Comparison of ENCODE assay signal across 8 mouse cellular contexts in genomic region chr4:154246115-154247040, GRCm38 (mm10). TPM values are rescaled to one million over a fixed set of nuclear protein-coding genes. Genes with fewer than 3 reads are reported as not detected.
A peak's percentile ranks its signal among the peaks of the same experiment; 100 is the strongest.
DNase-seq lines count a peak whose midpoint lies in the region; ATAC-seq and TF ChIP-seq lines count a peak whose summit lies in the region.

No protein-coding gene starts in this region.

- no peak overlapping the region for H3K4me3 ChIP-seq in bone marrow, adult 2 months (replicated peaks; ENCODE audit: control insufficient read depth, low read depth, low read length)
- 0 out of 2 replicates have a peak overlapping the region, but pooled peaks have one; percentile 18 for H3K4me3 ChIP-seq in embryonic facial prominence, embryonic 15.5 days (replicated peaks)
- peak overlapping the region; percentile 55 for H3K4me3 ChIP-seq in heart, embryonic 10.5 days
- peak overlapping the region; percentile 20 to 25; a peak in 2 of 4 replicates for H3K4me3 ChIP-seq in liver, embryonic 14.5 days (ENCODE audit: insufficient read depth in 1 of 2, low read depth in 2 of 2, low read length in 2 of 2)
- H3K4me3 ChIP-seq in neural tube, embryonic 12.5 days: no peak overlapping the region
- H3K4me3 ChIP-seq in thymus, adult 2 months (ENCODE audit: control insufficient read depth, insufficient read depth, low read length): no peak overlapping the region

- no peaks in the 10 kb centered on the region for H3K27me3 ChIP-seq in embryonic facial prominence, embryonic 15.5 days
- H3K27me3 ChIP-seq in heart, embryonic 10.5 days (ENCODE audit: insufficient read depth, poor library complexity, severe bottlenecking): peaks cover 57% of the 10 kb centered on the region
- H3K27me3 ChIP-seq in liver, embryonic 14.5 days (ENCODE audit: control insufficient read depth, insufficient read depth, low read length): no peaks in the 10 kb centered on the region
- no peaks in the 10 kb centered on the region for H3K27me3 ChIP-seq in neural tube, embryonic 12.5 days (replicated peaks)
- H3K27me3 ChIP-seq in thymus, adult 2 months (ENCODE audit: control insufficient read depth, insufficient read depth, low read length): no peaks in the 10 kb centered on the region; the same call in 1 of the 2 replicates

- DNase-seq in 416B (ENCODE audit: low read depth): peak; percentile 72
- peak; percentile 92 for DNase-seq in heart, embryonic 10.5 days (ENCODE audit: low spot score)
- DNase-seq in kidney, adult 9 months: peak; percentile 83
- DNase-seq in liver, embryonic 14.5 days (ENCODE audit: low read depth in 3 of 3, low spot score in 3 of 3): peak; percentile 47 to 62 (median 51)
- peak; percentile 58 for DNase-seq in thymus, adult 2 months

- TF ChIP-seq POLR2A in bone marrow, adult 2 months (IDR thresholded peaks at IDR 0.05; ENCODE audit: borderline replicate concordance, control insufficient read depth, low read depth, low read length): no peak
- no peak for TF ChIP-seq POLR2A in thymus, adult 2 months (IDR thresholded peaks at IDR 0.05; ENCODE audit: control insufficient read depth, extremely low read depth, insufficient read depth, low read length, poor library complexity)

- H3K9ac ChIP-seq in embryonic facial prominence, embryonic 15.5 days: no peak overlapping the region
- H3K9ac ChIP-seq in liver, embryonic 14.5 days (replicated peaks): no peak overlapping the region
- no peak overlapping the region for H3K9ac ChIP-seq in neural tube, embryonic 12.5 days

- TF ChIP-seq EP300 in liver, embryonic 14.5 days (IDR thresholded peaks at IDR 0.05; ENCODE audit: low read depth): no peak

- H3K4me1 ChIP-seq in bone marrow, adult 2 months (ENCODE audit: control insufficient read depth, insufficient read depth, low read length): no peaks in the 10 kb centered on the region
- H3K4me1 ChIP-seq in embryonic facial prominence, embryonic 15.5 days: peaks cover 75% of the 10 kb centered on the region
- H3K4me1 ChIP-seq in heart, embryonic 10.5 days: peaks cover 38% of the 10 kb centered on the region
- H3K4me1 ChIP-seq in liver, embryonic 14.5 days (replicated peaks; ENCODE audit: control insufficient read depth in 2 of 2, insufficient read depth in 2 of 2, low read length in 1 of 2): peaks cover 4 to 9% of the 10 kb centered on the region in 2 experiments
- peaks cover 22% of the 10 kb centered on the region for H3K4me1 ChIP-seq in neural tube, embryonic 12.5 days
- no peaks in the 10 kb centered on the region for H3K4me1 ChIP-seq in thymus, adult 2 months (replicated peaks; ENCODE audit: control insufficient read depth, insufficient read depth, low read length)

- peaks cover 20% of the 10 kb centered on the region for H3K36me3 ChIP-seq in embryonic facial prominence, embryonic 15.5 days
- no peaks in the 10 kb centered on the region for H3K36me3 ChIP-seq in heart, embryonic 10.5 days
- no peaks in the 10 kb centered on the region for H3K36me3 ChIP-seq in liver, embryonic 14.5 days (replicated peaks; ENCODE audit: control insufficient read depth, insufficient read depth, low read depth)
- H3K36me3 ChIP-seq in neural tube, embryonic 12.5 days: no peaks in the 10 kb centered on the region
- H3K36me3 ChIP-seq in thymus, adult 2 months (ENCODE audit: control insufficient read depth, insufficient read depth, low read length): no peaks in the 10 kb centered on the region

- TF ChIP-seq CTCF in bone marrow, adult 2 months (IDR thresholded peaks at IDR 0.05; ENCODE audit: control insufficient read depth, insufficient read depth, low read length): peak; percentile 95
- TF ChIP-seq CTCF in liver, embryonic 14.5 days (IDR thresholded peaks at IDR 0.05; ENCODE audit: low read depth): peak; percentile 99
- TF ChIP-seq CTCF in thymus, adult 2 months (IDR thresholded peaks at IDR 0.05; ENCODE audit: borderline replicate concordance, control insufficient read depth, extremely low read depth, insufficient read depth, low read length, poor library complexity): peak; percentile 94

- H3K27ac ChIP-seq in bone marrow, adult 2 months (ENCODE audit: control insufficient read depth, insufficient read depth, low read depth, low read length, poor library complexity): no peak overlapping the region
- H3K27ac ChIP-seq in embryonic facial prominence, embryonic 15.5 days (replicated peaks): peak overlapping the region; percentile 87
- H3K27ac ChIP-seq in heart, embryonic 10.5 days: peak overlapping the region; percentile 85
- H3K27ac ChIP-seq in liver, embryonic 14.5 days: no peak overlapping the region
- no peak overlapping the region for H3K27ac ChIP-seq in neural tube, embryonic 12.5 days
- H3K27ac ChIP-seq in thymus, adult 2 months (ENCODE audit: control insufficient read depth, insufficient read depth, low read length): no peak overlapping the region

- no peak; the same call in 1 of the 2 replicates for ATAC-seq in embryonic facial prominence, embryonic 15.5 days (ENCODE audit: insufficient number of reproducible peaks, low FRiP score, low TSS enrichment, low read depth)
- peak; percentile 81 for ATAC-seq in liver, embryonic 14.5 days (ENCODE audit: insufficient read depth)
- peak; percentile 11; the same call in 1 of the 2 replicates for ATAC-seq in neural tube, embryonic 12.5 days (ENCODE audit: low FRiP score, low read depth)

- WGBS in bone marrow, adult 2 months: 11% methylated on average over 19 of the region's 19 CpGs
- WGBS in embryonic facial prominence, embryonic 15.5 days: 15% methylated on average over 19 of the region's 19 CpGs
- WGBS in heart, embryonic 10.5 days: 7% methylated on average over 19 of the region's 19 CpGs
- WGBS in liver, embryonic 14.5 days (ENCODE audit: insufficient replicate concordance): 5% methylated on average over 19 of the region's 19 CpGs
- WGBS in neural tube, embryonic 12.5 days: 9% methylated on average over 19 of the region's 19 CpGs
- WGBS in thymus, adult 2 months: 15% methylated on average over 19 of the region's 19 CpGs

- H3K4me2 ChIP-seq in embryonic facial prominence, embryonic 15.5 days (replicated peaks): peak overlapping the region; percentile 44
- peak overlapping the region; percentile 58 for H3K4me2 ChIP-seq in liver, embryonic 14.5 days (ENCODE audit: low read depth)
- peak overlapping the region; percentile 49 for H3K4me2 ChIP-seq in neural tube, embryonic 12.5 days (replicated peaks)

- no peaks in the 10 kb centered on the region for H3K9me3 ChIP-seq in embryonic facial prominence, embryonic 15.5 days (replicated peaks)
- no peaks in the 10 kb centered on the region for H3K9me3 ChIP-seq in heart, embryonic 10.5 days
- no peaks in the 10 kb centered on the region for H3K9me3 ChIP-seq in liver, embryonic 14.5 days (ENCODE audit: control insufficient read depth, low read length)
- no peaks in the 10 kb centered on the region for H3K9me3 ChIP-seq in neural tube, embryonic 12.5 days

RNA-seq across cellular contexts. Expression of gene Arhgef16, which starts 55.1 kb away (rescaled TPM):
- 1.7 TPM in 1 of 2 replicates, not detected in the other for polyA plus RNA-seq in bone marrow, adult 2 months (2011; ENCODE audit: insufficient read depth, insufficient read length, low replicate concordance, missing spikeins)
- 7.5 and 7.7 TPM in 2 replicates for polyA plus RNA-seq in embryonic facial prominence, embryonic 15.5 days (2015; fragmentation: Nextera tagmentation; extraction: Ambion mirVana)
- polyA plus RNA-seq in heart, embryonic 10.5 days (2016; fragmentation: Nextera tagmentation; extraction: Ambion mirVana): 3.3 and 7.4 TPM in 2 replicates
- polyA plus RNA-seq in liver, embryonic 14.5 days (2012; rRNA removed): 2.5 and 2.8 TPM in 2 replicates
- 3.6 and 4.3 TPM in 2 replicates for polyA plus RNA-seq in liver, embryonic 14.5 days (2014; fragmentation: Nextera tagmentation; extraction: Ambion mirVana)
- 1.8 TPM in 2 replicates for polyA plus RNA-seq in neural tube, embryonic 12.5 days (2016; fragmentation: Nextera tagmentation; extraction: Ambion mirVana)
- polyA plus RNA-seq in thymus, adult 2 months (2012; rRNA removed): 9.3 and 12.3 TPM in 2 replicates

Comparison
In these comparisons a context has a peak if more than half of its experiments do, and no peak if none do; other contexts are left out.
1. H3K27ac ChIP-seq: peak in embryonic facial prominence, embryonic 15.5 days (single experiment) and heart, embryonic 10.5 days (single experiment); none in bone marrow, adult 2 months (single experiment), liver, embryonic 14.5 days (single experiment), neural tube, embryonic 12.5 days (single experiment) and thymus, adult 2 months (single experiment).
2. H3K4me3 ChIP-seq: peak in embryonic facial prominence, embryonic 15.5 days (single experiment), heart, embryonic 10.5 days (single experiment) and liver, embryonic 14.5 days (2 of 2); none in bone marrow, adult 2 months (single experiment), neural tube, embryonic 12.5 days (single experiment) and thymus, adult 2 months (single experiment).
3. Peak in every context shown above with its lines, with median percentiles within 50 percentile points of each other: DNase-seq, CTCF ChIP-seq and H3K4me2 ChIP-seq.